Mouse (Mus musculus) spleen, embryonic (tissue): Measurements from ENCODE around the gene Blvra.
"Not testable (repeated sequence)": the region's sequence is repeated elsewhere in the genome, so short reads cannot be mapped to it uniquely, and the experiment has no call there.

ENCODE experiments used
- CTCF ChIA-PET: fragments of 350-600 bp; sonication (Branson Sonifier 250); formaldehyde crosslinking; loops from one replicate; lab custom pipeline; 2022; lab: Charles Lee

Gene Blvra

GRCm38 (mm10) chr2:127135255-127135654 lies 64.8 kb downstream of the Blvra start:
- CTCF ChIA-PET, result not testable (repeated sequence)

- CTCF ChIA-PET, result interaction anchor here (0.6 to 0.8 kb wide), 2 partner anchors 428 to 465 kb away, joined by 3 to 7 read pairs; no protein-coding TSS in a partner anchor
These were observed 66.5 kb downstream of the Blvra start for GRCm38 (mm10) chr2:127136979-127137378.

GRCm38 (mm10) chr2:127137838-127138420 lies 67.5 kb downstream of the Blvra start:
- CTCF ChIA-PET, result no interaction called here

DNA sequence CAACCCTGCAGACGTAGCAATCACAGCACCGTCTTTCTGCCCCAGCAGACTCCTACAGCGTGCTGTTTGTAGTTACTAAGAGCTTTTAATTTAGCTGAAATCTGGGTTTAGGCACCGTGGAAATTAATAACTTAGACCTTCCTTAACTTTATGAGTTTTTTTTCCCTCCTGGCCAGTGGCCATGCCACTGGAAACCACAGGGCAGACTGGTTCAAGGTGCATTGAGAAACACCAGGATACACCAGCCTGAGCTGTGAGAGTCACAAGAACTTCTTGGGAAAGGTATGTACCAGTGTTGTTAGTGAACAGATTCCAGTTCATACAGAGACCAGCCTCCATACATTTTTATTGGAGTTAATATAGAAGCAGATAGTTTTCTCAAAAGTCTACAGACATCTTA lies 68.0 kb downstream of the Blvra start:
- CTCF ChIA-PET, result no interaction called here

DNA sequence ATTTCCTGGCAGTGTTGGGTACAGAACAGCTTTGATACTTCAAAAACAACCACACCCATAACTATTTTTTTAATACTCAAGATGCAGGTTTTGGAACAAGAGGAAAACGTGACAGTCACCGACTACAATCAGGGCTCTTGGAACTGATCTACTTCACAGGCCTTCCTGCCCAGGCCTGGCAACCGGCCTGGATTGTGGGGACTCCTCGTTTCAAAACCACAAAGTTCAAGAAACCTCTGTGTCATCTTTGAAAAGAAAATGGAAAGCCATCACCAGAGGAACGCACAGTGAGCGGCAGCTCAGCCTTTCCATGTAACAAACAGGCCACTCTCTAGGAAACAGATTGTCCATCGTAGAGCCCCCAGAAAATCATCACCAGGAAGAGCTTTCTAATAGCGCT lies 68.6 kb downstream of the Blvra start:
- CTCF ChIA-PET, result interaction anchor here (0.6 kb wide), 1 partner anchor 502 kb away, joined by 11 read pairs; no protein-coding TSS in a partner anchor

DNA sequence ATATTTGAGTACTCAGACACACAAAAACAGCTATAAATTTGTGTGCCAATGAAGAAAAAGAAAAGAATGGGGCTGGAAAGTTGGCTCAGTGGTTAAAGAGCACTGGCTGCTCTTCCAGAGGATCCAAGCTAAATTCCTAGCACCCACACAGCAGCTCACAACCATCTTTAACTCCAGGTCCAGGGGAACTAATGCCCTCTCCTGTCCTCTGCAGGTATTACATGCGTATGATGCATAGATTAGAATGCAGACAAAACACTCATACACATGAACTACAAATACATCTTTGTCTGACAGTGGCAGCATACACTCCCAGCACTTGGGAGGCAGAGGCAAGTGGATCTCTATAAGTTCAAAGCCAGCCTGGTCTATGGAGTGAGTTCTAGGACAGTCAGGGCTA lies 69.1 kb downstream of the Blvra start:
- CTCF ChIA-PET, result interaction anchor here (0.6 kb wide), 1 partner anchor 503 kb away, joined by 11 read pairs; no protein-coding TSS in a partner anchor

DNA sequence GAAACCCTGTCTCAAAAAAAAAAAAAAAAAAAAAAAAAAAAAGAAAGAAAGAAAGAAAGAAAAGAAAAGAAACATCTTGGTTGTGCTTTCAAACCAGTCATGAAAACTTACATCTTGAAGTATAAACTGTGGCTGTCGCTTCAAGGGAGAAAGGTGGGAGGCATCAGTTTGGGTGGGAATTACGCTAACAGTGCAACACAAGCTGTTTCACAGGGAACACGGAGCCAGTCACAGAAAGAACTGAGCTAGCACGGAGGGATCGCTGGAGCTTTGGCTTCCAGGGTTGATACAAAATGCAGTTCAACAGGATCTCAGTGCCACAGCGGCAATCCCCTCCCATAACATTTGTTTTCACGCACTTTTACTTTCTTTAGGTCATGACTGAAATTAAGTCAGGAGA lies 69.5 kb downstream of the Blvra start:
- CTCF ChIA-PET, result no interaction called here

GRCm38 (mm10) chr2:127142031-127142430 lies 71.6 kb downstream of the Blvra start:
- CTCF ChIA-PET, result no interaction called here

DNA sequence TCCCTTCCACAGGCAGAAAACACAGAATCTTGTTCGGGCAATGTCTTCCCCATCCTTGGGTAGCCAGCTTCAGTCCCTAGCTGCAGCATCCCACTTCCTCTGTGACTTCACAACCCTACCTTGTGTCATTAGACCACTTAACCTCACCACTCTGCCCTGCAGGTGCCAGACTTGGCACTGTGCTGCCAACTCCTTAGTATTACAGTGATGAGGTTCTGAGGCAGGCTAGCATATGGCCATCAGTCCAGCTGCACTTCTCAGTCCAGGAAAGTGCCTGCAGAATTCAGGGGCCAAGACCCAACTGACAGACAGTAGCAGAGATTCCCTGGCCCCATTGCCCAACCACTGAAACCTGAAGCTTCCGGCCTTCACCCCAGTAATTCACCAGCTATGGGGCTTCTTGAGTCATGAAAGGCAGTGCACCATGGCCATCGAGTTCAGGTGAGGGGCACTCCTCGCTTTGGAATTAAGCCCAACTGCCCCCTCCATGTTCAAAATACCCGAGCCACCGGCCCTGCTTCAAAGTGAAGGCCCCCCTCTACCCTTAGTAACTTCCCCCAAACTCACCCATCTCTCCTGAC lies 72.2 kb downstream of the Blvra start:
- CTCF ChIA-PET, result no interaction called here

GRCm38 (mm10) chr2:127143158-127144063 lies 72.9 kb downstream of the Blvra start, which contains the start of gene Itpripl1:
Gene Itpripl1, minus strand, starts transcription at chr2:127143442.
- CTCF ChIA-PET, result no interaction called here

GRCm38 (mm10) chr2:127145699-127146098 lies 75.2 kb downstream of the Blvra start:
- CTCF ChIA-PET, result no interaction called here
